Comparison of ENCODE assay signal across 10 mouse cellular contexts in genomic region chr19:29930296-29930695, GRCm38 (mm10). TPM values are rescaled to one million over a fixed set of nuclear protein-coding genes. Genes with fewer than 3 reads are reported as not detected.
DNase-seq lines count a peak whose midpoint lies in the region; ATAC-seq and TF ChIP-seq lines count a peak whose summit lies in the region.
"Had no signal": no experiment of that assay in that cellular context is flagged by ENCODE, and none has a peak within 500 bp of the region (broad histone marks: within the 10 kb centered on the region; RNA-seq: fewer than 3 reads in every experiment).

No protein-coding gene starts in this region.

- no peak for TF ChIP-seq CTCF in thymus, adult 2 months (IDR thresholded peaks at IDR 0.05; ENCODE audit: borderline replicate concordance, control insufficient read depth, extremely low read depth, insufficient read depth, low read length, poor library complexity)

- H3K4me2 ChIP-seq in hindbrain, embryonic 12.5 days (replicated peaks), result no peak overlapping the region
- H3K4me2 ChIP-seq: limb, embryonic 13.5 days had no signal

- no peak overlapping the region for H3K9ac ChIP-seq in hindbrain, embryonic 12.5 days
- H3K9ac ChIP-seq: limb, embryonic 13.5 days had no signal

- H3K4me3 ChIP-seq in thymus, adult 2 months (ENCODE audit: control insufficient read depth, insufficient read depth, low read length), result no peak overlapping the region
- H3K4me3 ChIP-seq in hindbrain, embryonic 12.5 days, result no peak overlapping the region
- H3K4me3 ChIP-seq: hindbrain, embryonic 10.5 days; limb, embryonic 13.5 days had no signal

- peak; percentile 71 for DNase-seq in 3134 (ENCODE audit: extremely low read depth, insufficient read length, low spot score)
- peak; percentile 32 to 84 for DNase-seq in adrenal gland, adult (ENCODE audit: inconsistent age in 2 of 2, low spot score in 1 of 2)
- DNase-seq in lung, postnatal 14 days, result peak; percentile 81
- no peak for DNase-seq in thymus, adult 2 months
- DNase-seq in layer of hippocampus, postnatal 10 days (ENCODE audit: low spot score in 2 of 2), result no peak

- H3K27me3 ChIP-seq in thymus, adult 2 months (ENCODE audit: control insufficient read depth, insufficient read depth, low read length), result no peaks in the 10 kb centered on the region
- H3K27me3 ChIP-seq in hindbrain, embryonic 12.5 days, result no peaks in the 10 kb centered on the region
- H3K27me3 ChIP-seq: limb, embryonic 13.5 days had no signal

- peak; percentile 48; the same call in 1 of the 2 replicates for ATAC-seq in granulocyte monocyte progenitor cell, adult 5-6 weeks (replicated peaks; ENCODE audit: poor library complexity, severe bottlenecking)
- no peak for ATAC-seq in hindbrain, embryonic 12.5 days (ENCODE audit: low FRiP score)

- H3K27ac ChIP-seq in thymus, adult 2 months (ENCODE audit: control insufficient read depth, insufficient read depth, low read length), result no peak overlapping the region
- no peak overlapping the region for H3K27ac ChIP-seq in hindbrain, embryonic 12.5 days
- H3K27ac ChIP-seq: hindbrain, embryonic 10.5 days; limb, embryonic 13.5 days had no signal

- no peaks in the 10 kb centered on the region for H3K36me3 ChIP-seq in thymus, adult 2 months (ENCODE audit: control insufficient read depth, insufficient read depth, low read length)
- no peaks in the 10 kb centered on the region for H3K36me3 ChIP-seq in hindbrain, embryonic 12.5 days
- H3K36me3 ChIP-seq: hindbrain, embryonic 10.5 days; limb, embryonic 13.5 days had no signal

- no peaks in the 10 kb centered on the region for H3K9me3 ChIP-seq in hindbrain, embryonic 12.5 days (replicated peaks)
- H3K9me3 ChIP-seq: hindbrain, embryonic 10.5 days; limb, embryonic 13.5 days had no signal

- no peak for TF ChIP-seq POLR2A in thymus, adult 2 months (IDR thresholded peaks at IDR 0.05; ENCODE audit: control insufficient read depth, extremely low read depth, insufficient read depth, low read length, poor library complexity)

- no peaks in the 10 kb centered on the region for H3K4me1 ChIP-seq in thymus, adult 2 months (replicated peaks; ENCODE audit: control insufficient read depth, insufficient read depth, low read length)
- H3K4me1 ChIP-seq in hindbrain, embryonic 12.5 days, result 0 out of 2 replicates have a peak, but pooled peaks cover 4% of the 10 kb centered on the region
- H3K4me1 ChIP-seq: hindbrain, embryonic 10.5 days had no signal

- 69% methylated on average over 5 of the region's 5 CpGs for WGBS in thymus, adult 2 months
- WGBS in hindbrain, embryonic 12.5 days, result 82% methylated on average over 5 of the region's 5 CpGs

RNA-seq across cellular contexts. Expression of gene Il33, which starts 5.4 kb away (rescaled TPM):
- not detected in 2 replicates for total RNA-seq in granulocyte monocyte progenitor cell, adult 5-6 weeks (2014; fragmentation: Nextera tagmentation)
- not detected in 2 replicates for total RNA-seq in granulocyte monocyte progenitor cell, adult 5-6 weeks (2017)
- 2.5 and 3.3 TPM in 2 replicates for polyA plus RNA-seq in thymus, adult 2 months (2012; rRNA removed)
- 10 to 100 TPM in 1 of 2 experiments, 1 to 10 TPM in 1; 8.3 to 11.4 TPM for total RNA-seq in layer of hippocampus, postnatal 10 days (2021)
- polyA plus RNA-seq in hindbrain, embryonic 12.5 days (2016; fragmentation: Nextera tagmentation; extraction: Ambion mirVana), result 1.7 and 1.8 TPM in 2 replicates
- total RNA-seq: MEL had no signal

Comparison
In these comparisons a context has a peak if more than half of its experiments do, and no peak if none do; other contexts are left out.
1. DNase-seq: peak in 3134 (single experiment), adrenal gland, adult (2 of 2) and lung, postnatal 14 days (single experiment); none in thymus, adult 2 months (single experiment) and layer of hippocampus, postnatal 10 days (0 of 2).
2. RNA of gene Il33, which starts 5.4 kb away (total RNA-seq): 8.3 to 11.4 TPM in layer of hippocampus, postnatal 10 days; not detected in granulocyte monocyte progenitor cell, adult 5-6 weeks; every median in the first group is over 4 times any median in the second.